In the genomic region with DNA sequence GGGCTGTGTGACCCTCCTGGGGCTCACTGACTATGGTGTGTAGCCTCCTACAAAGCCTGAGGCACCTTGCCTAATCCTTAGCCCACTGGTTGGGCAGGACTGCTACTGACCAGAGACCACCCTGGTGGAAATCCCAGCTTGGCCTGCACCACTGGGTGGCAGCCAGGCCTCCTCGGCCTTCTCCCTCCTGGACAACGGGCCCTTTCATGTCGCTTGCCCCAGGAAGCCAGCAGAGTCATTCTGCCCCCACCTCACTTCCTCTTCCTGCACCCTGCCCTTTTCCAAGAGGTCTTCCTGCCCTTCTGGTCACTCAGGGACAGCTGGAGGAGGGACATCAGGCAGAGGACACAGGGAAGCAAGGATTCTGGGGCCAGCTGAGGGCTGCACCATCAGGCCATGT, we compare ENCODE assay signal across 10 mouse cellular contexts.
DNase-seq lines count a peak whose midpoint lies in the region; ATAC-seq and TF ChIP-seq lines count a peak whose summit lies in the region.
"Had no signal": no experiment of that assay in that cellular context is flagged by ENCODE, and none has a peak within 500 bp of the region (broad histone marks: within the 10 kb centered on the region; RNA-seq: fewer than 3 reads in every experiment).

No protein-coding gene starts in this region.

- DNase-seq in adrenal gland, postnatal 14 days: peak; percentile 58
- no peak for DNase-seq in layer of hippocampus, postnatal 10 days (ENCODE audit: low spot score in 2 of 2)
- DNase-seq in cerebellum, adult 2 months: no peak
- DNase-seq: cerebellum, adult 11-12 months had no signal

- TF ChIP-seq CTCF in cerebellum, adult 2 months (IDR thresholded peaks at IDR 0.05; ENCODE audit: borderline replicate concordance, insufficient read depth, low read depth, low read length): no peak

- ATAC-seq in heart, embryonic 13.5 days (ENCODE audit: extremely low read depth, insufficient number of reproducible peaks, low FRiP score, low TSS enrichment): no peak
- ATAC-seq in heart, embryonic 12.5 days (ENCODE audit: insufficient number of reproducible peaks, low FRiP score): no peak
- ATAC-seq in heart, embryonic 15.5 days (replicated peaks; ENCODE audit: insufficient number of reproducible peaks, insufficient read depth, low FRiP score, low read depth): no peak
- no peak for ATAC-seq in liver, embryonic 12.5 days
- ATAC-seq in CD4-positive, CD25-positive, alpha-beta regulatory T cell, adult 4 months: no peak

- no peak for TF ChIP-seq POLR2A in cerebellum, adult 2 months (IDR thresholded peaks at IDR 0.05; ENCODE audit: borderline replicate concordance, insufficient read depth, low read length)

- no peaks in the 10 kb centered on the region for H3K9me3 ChIP-seq in heart, embryonic 13.5 days
- H3K9me3 ChIP-seq in heart, embryonic 12.5 days (replicated peaks): no peaks in the 10 kb centered on the region
- H3K9me3 ChIP-seq in heart, embryonic 15.5 days (replicated peaks): no peaks in the 10 kb centered on the region
- H3K9me3 ChIP-seq in liver, embryonic 12.5 days (replicated peaks): no peaks in the 10 kb centered on the region

- 0 out of 2 replicates have a peak overlapping the region, but pooled peaks have one; percentile 8 for H3K27ac ChIP-seq in heart, embryonic 13.5 days (replicated peaks)
- no peak overlapping the region; the same call in 1 of the 2 replicates for H3K27ac ChIP-seq in heart, embryonic 12.5 days (ENCODE audit: poor library complexity, severe bottlenecking)
- H3K27ac ChIP-seq in heart, embryonic 15.5 days: peak overlapping the region; percentile 5; the same call in 1 of the 2 replicates
- H3K27ac ChIP-seq in liver, embryonic 12.5 days: peak overlapping the region; percentile 74
- no peak overlapping the region; the same call in 1 of the 2 replicates for H3K27ac ChIP-seq in cerebellum, adult 2 months (ENCODE audit: insufficient read depth, low read length)
- H3K27ac ChIP-seq: limb, embryonic 13.5 days had no signal

- H3K4me1 ChIP-seq in heart, embryonic 13.5 days: peaks cover 54% of the 10 kb centered on the region
- peaks cover 53% of the 10 kb centered on the region for H3K4me1 ChIP-seq in heart, embryonic 12.5 days (replicated peaks)
- peaks cover 40% of the 10 kb centered on the region for H3K4me1 ChIP-seq in heart, embryonic 15.5 days (replicated peaks)
- peaks cover 80% of the 10 kb centered on the region for H3K4me1 ChIP-seq in liver, embryonic 12.5 days
- H3K4me1 ChIP-seq in cerebellum, adult 2 months (ENCODE audit: control insufficient read depth, insufficient read depth, low read length): peaks cover 19% of the 10 kb centered on the region

- H3K9ac ChIP-seq in heart, embryonic 13.5 days: 0 out of 2 replicates have a peak overlapping the region, but pooled peaks have one; percentile 25
- no peak overlapping the region for H3K9ac ChIP-seq in heart, embryonic 12.5 days
- no peak overlapping the region for H3K9ac ChIP-seq in heart, embryonic 15.5 days
- peak overlapping the region; percentile 18; the same call in 1 of the 2 replicates for H3K9ac ChIP-seq in liver, embryonic 12.5 days
- H3K9ac ChIP-seq: limb, embryonic 13.5 days had no signal

- H3K36me3 ChIP-seq in heart, embryonic 13.5 days: no peaks in the 10 kb centered on the region
- H3K36me3 ChIP-seq in heart, embryonic 12.5 days: no peaks in the 10 kb centered on the region
- no peaks in the 10 kb centered on the region for H3K36me3 ChIP-seq in heart, embryonic 15.5 days
- no peaks in the 10 kb centered on the region for H3K36me3 ChIP-seq in liver, embryonic 12.5 days
- H3K36me3 ChIP-seq: limb, embryonic 13.5 days had no signal

- 55% methylated on average over 3 of the region's 3 CpGs for WGBS in heart, embryonic 13.5 days
- 28% methylated on average over 3 of the region's 3 CpGs for WGBS in heart, embryonic 12.5 days
- 44% methylated on average over 3 of the region's 3 CpGs for WGBS in heart, embryonic 15.5 days
- WGBS in liver, embryonic 12.5 days (ENCODE audit: insufficient replicate concordance): 34% methylated on average over 3 of the region's 3 CpGs
- WGBS in cerebellum, adult 2 months: 44% methylated on average over 3 of the region's 3 CpGs

- H3K4me3 ChIP-seq in heart, embryonic 13.5 days: no peak overlapping the region
- no peak overlapping the region for H3K4me3 ChIP-seq in heart, embryonic 12.5 days
- H3K4me3 ChIP-seq in heart, embryonic 15.5 days: no peak overlapping the region
- no peak overlapping the region for H3K4me3 ChIP-seq in liver, embryonic 12.5 days
- no peak overlapping the region for H3K4me3 ChIP-seq in cerebellum, adult 2 months (replicated peaks; ENCODE audit: insufficient read depth, low read depth, low read length)
- H3K4me3 ChIP-seq: limb, embryonic 13.5 days had no signal

- H3K4me2 ChIP-seq in heart, embryonic 13.5 days: no peak overlapping the region
- no peak overlapping the region for H3K4me2 ChIP-seq in heart, embryonic 12.5 days
- H3K4me2 ChIP-seq in heart, embryonic 15.5 days: no peak overlapping the region
- H3K4me2 ChIP-seq in liver, embryonic 12.5 days: 0 out of 2 replicates have a peak overlapping the region, but pooled peaks have one; percentile 0
- H3K4me2 ChIP-seq: limb, embryonic 13.5 days had no signal

- H3K27me3 ChIP-seq in heart, embryonic 13.5 days (replicated peaks): no peaks in the 10 kb centered on the region
- H3K27me3 ChIP-seq in heart, embryonic 12.5 days (replicated peaks): no peaks in the 10 kb centered on the region
- no peaks in the 10 kb centered on the region for H3K27me3 ChIP-seq in heart, embryonic 15.5 days
- 0 out of 2 replicates have a peak, but pooled peaks cover 6% of the 10 kb centered on the region for H3K27me3 ChIP-seq in liver, embryonic 12.5 days (replicated peaks)
- H3K27me3 ChIP-seq in cerebellum, adult 2 months (ENCODE audit: control insufficient read depth, insufficient read depth, low read length): no peaks in the 10 kb centered on the region
- H3K27me3 ChIP-seq: limb, embryonic 13.5 days had no signal

Comparison
In these comparisons a context has a peak if more than half of its experiments do, and no peak if none do; other contexts are left out.
1. H3K27ac ChIP-seq: peak in heart, embryonic 13.5 days (single experiment), heart, embryonic 15.5 days (single experiment) and liver, embryonic 12.5 days (single experiment); none in heart, embryonic 12.5 days (single experiment) and cerebellum, adult 2 months (single experiment).
2. H3K9ac ChIP-seq: peak in heart, embryonic 13.5 days (single experiment) and liver, embryonic 12.5 days (single experiment); none in heart, embryonic 12.5 days (single experiment) and heart, embryonic 15.5 days (single experiment).